Mouse (Mus musculus) right cerebral cortex, adult 18-20 months (tissue): ENCODE results near the gene E130116L18Rik.
"Not testable (repeated sequence)": the region's sequence is repeated elsewhere in the genome, so short reads cannot be mapped to it uniquely, and the experiment has no call there.

Experiments
- DNase-seq: peaks from one replicate; pipeline ENCODE4 v3.0.0; 2022; ENCODE audit warnings: mixed read lengths

Gene E130116L18Rik

GRCm38 (mm10) chr5:25222752-25223702 lies at the start of gene E130116L18Rik:
E130116L18Rik (minus strand) TSS chr5:25223153.
- DNase-seq, result peak; percentile 92

- DNase-seq, result no peak
Measured at GRCm38 (mm10) chr5:25268258-25268888, 45.4 kb upstream of the E130116L18Rik start.

DNA sequence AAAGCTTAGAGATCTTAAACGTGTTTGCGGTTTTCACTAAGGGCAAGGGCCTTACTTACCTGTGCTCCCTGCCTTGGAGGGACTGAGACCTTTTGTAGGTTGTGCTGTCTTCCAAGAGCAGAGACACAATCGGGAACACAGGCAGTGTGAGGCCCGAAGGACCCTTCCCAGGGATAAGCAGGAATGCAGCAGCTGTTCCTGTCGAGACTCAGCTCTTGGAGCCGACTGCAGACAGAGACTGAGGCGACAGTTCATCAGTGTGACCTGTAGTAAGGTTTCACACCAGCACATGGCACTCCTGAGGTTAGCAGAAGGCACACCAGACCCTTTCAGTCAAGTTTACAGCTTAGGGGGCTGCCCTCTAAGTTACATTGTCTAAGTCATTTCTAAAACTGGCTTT lies 39.3 kb upstream of the E130116L18Rik start:
- no peak for DNase-seq

- DNase-seq, result no peak
Measured at GRCm38 (mm10) chr5:25261452-25261851, 38.5 kb upstream of the E130116L18Rik start.

DNA sequence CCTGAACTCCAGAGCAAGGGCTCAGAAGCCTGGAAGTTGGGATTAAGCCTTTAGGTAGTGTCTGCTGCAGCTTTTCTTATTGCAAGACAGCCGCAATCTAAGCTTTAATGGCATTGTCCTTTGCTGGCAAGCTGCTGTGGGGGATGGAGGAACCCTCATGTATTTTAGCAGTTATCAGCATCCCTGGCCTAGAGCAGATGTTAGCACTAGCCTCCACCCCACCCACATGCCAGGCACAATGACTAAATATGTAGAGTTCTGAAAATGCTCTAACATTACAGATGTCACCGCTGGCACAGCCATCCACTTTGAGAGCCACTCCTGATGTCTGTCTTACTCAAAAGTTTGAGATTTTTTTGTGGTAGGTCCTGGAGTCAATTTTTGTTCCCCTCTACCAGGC lies 33.7 kb upstream of the E130116L18Rik start:
- peak; percentile 81 for DNase-seq

DNA sequence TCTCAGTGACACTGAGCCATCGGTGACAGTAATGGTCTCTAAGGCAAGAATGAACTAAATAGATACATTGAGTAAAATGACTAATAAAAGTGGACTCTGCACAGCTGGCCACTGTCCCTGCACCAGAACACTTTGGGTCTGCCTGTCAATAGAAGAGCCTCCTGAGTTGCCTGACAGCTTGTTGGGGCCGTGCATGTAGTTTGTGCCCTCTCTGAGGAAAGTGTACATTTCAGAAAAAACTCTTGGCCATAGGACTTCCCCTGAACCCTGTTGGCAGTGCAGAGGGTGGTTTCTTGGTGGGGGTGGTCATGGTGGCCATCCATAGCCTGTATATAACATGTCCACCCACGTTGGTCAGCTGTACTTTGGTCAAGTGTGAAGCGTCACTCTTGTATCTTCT lies 31.5 kb upstream of the E130116L18Rik start:
- no peak for DNase-seq

DNA sequence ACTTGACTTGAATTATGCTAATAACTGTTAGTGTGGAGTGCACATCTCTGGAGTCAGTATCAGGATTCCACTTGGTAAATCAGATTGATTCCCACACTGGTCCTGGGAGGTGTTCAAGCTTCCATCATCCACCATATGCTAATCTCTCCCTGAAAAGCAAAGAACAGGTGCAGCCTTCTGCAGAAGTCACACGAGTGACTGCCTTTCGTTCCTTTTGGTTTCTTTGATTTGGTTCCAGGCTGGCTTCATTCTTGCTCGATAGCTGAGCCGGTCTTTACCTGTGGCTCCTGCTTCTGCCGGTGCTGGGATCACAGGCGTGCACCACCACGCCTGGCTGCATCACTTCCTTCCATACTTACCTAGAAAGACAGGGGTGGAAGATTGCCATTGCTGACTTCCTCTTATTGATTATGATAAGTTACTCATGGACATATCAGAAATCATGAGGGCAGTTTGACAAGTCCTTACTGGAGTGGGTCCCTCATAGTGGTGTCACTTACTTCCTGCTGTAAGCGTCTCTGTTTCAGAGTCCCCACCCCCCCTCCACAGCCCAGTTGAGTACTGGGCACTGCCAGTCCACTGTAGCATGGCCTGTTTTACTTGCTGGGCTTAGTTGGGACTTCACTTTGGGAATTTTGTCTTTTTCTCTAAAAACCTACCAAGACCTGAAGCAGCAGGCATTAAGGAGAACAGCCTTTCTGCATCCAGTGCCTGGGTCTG lies 30.0 kb upstream of the E130116L18Rik start:
- DNase-seq, result no peak

DNA sequence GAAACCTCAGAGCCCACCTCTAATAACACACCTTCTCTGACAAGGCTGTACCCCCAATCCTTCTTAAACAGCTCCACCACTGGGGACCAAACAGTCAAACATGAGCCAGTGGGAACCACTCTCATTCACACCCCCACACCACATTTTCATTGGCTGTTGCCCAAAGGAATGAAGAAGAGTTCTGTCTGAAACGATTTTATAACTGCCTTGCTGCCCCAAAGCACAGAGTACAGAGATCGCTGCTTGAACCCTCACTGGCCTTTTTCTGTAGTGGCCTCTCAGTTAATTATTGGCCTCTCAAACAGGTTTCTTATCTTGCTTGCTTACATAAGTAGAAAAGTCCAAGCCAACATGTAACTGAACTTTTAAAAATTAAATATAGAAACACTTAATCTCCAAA lies 29.5 kb upstream of the E130116L18Rik start:
- no peak for DNase-seq

DNA sequence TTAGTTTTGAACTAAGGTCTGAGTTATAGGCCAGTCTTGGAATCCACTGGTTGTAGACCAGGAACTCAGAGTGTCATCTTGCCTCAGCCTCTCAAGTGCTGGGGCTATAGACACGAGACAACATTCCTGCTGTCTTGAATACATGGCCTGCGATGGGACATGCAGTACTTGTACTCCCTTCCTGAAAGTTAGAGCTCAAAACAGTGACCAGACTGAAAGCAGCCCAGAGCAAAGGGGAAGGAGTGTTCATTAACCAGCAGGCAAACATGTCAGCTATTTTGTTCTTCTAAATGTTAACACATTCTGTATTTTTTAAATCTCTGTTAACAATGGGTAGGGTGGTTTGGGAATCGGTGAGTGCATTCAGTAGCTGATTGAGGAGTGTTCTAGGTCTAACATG lies 24.1 kb upstream of the E130116L18Rik start:
- DNase-seq, result no peak

DNA sequence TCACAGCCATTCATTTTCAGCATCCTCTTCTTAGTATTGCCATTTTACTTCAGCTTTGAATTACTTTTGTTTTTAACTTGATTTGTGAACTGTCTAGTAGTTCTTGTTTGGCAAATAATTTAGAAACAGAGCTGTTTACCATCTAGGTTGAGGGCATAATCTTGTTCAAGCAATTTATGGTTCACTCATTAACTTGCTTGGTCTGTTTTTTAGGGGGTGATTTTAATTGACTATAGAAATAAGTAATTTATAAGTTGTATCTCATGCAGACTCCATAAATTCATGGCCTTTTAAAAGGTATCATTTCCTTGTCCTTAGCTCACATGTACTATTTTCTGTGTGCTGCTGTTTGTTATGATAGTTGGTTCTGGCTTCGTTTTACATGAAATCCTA lies 23.5 kb upstream of the E130116L18Rik start:
- DNase-seq, result no peak

DNA sequence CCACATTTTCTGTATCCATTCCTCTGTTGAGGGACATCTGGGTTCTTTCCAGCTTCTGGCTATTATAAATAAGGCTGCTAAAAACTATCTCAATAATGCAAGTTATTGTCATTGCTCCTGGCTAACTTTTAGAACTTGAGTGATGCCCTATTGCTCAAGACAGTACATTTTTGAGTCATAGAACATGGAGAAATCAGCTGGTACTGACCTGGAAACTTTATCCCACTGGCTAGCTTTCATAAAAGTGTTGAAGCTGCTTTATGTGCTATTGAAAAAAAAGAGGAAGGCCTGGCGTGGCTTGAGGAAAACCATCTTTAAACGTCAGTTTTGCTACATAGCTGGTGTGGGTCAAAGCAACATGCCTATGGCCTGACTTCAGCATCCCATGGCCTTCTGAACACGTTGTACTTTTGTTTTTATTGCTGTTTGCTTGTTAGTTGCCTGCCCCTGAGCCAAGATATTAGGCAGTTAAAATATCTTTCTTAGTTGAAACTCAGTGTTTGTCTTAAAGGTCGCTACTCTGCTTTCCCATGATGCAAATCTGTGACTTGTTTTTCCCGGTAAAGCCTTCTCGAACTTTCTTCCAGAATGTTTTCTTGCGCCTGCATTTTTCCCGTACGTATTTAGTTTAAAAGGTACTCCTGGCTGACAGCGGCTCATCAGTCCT lies 23.0 kb upstream of the E130116L18Rik start:
- DNase-seq, result no peak

DNA sequence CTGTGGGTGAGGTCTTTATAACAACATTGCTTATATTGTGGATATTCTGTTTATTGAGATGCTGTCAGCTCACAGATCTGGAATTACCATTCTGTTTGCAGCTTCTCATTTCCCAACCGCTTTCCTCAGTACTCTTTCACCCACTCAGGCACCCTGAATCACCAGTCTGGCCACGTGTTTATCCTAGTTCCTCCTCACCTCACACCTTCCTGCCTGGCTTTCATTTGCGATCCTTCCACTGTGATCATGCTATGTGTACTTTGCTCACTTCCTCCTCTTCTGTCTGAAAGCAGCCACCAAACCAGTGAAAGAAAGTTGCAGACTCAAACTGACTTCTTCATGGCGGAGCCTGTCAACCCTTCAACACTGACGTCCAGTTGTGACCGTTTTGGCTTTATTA lies 20.1 kb upstream of the E130116L18Rik start:
- DNase-seq, result peak; percentile 19

- not testable (repeated sequence) for DNase-seq
Measured at GRCm38 (mm10) chr5:25224377-25224776, 1.4 kb upstream of the E130116L18Rik start.

- no peak for DNase-seq
Measured at GRCm38 (mm10) chr5:25221604-25222003, 1.3 kb downstream of the E130116L18Rik start, which contains the start of gene Galnt11. Galnt11 (plus strand) TSS chr5:25221904.

DNA sequence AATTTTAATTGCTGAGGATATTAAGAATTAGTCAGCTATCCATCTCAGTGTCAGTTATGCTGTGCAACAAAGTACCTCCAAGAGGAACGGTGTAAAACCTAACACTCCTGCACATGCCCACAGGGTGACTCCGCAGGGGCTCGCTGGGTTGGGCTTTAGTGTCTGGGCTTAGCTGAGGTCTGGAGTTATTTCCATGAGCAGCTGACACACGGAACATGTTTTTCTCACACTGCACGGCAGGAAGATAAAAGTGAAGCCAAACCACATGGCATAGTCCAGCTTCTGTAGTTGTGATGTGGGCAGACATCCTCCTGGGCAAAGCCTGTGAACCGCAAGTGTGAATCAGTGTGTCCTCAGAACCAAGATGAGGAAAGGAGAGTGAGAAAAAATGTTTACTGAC lies 7.9 kb downstream of the E130116L18Rik start:
- DNase-seq, result peak; percentile 25

DNA sequence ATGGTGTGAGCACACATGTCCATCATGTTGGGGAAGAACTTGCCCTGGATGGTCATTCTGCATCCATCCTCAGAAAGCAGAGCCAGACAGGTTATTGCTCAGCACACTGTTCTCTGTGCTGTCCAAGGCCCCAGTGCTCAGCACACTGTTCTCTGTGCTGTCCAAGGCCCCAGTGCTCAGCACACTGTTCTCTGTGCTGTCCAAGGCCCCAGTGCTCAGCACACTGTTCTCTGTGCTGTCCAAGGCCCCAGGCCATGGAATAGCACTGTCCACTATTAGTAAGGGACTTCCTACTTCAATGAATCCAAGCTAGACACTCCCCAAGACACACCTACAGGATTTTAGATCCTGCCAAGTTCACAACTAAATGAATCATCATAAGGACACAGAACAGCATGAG lies 9.7 kb downstream of the E130116L18Rik start:
- DNase-seq, result not testable (repeated sequence)

GRCm38 (mm10) chr5:25211872-25212271 lies 11.1 kb downstream of the E130116L18Rik start:
- DNase-seq, result peak; percentile 40

- DNase-seq, result no peak
Measured at GRCm38 (mm10) chr5:25190521-25190920, 32.4 kb downstream of the E130116L18Rik start.

DNA sequence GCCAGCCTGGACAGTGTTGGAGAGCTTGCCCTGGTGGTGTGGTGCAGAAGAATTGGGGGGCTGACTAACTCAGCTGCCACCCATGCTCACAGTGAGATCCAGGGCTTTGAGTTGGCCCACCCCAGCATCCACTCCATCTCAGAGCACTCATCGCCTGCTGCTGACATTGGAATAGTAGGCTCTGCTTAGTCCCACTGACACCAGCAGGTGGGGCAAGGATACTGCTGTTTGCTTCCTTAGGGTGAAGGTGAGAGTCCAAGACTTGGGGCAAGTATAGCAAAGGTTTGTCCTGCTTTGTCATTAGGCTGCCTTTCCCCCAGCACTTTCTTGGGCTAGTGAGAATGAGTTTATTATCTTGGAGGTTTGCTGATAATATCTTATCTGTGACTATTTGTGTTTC lies 34.2 kb downstream of the E130116L18Rik start:
- no peak for DNase-seq

DNA sequence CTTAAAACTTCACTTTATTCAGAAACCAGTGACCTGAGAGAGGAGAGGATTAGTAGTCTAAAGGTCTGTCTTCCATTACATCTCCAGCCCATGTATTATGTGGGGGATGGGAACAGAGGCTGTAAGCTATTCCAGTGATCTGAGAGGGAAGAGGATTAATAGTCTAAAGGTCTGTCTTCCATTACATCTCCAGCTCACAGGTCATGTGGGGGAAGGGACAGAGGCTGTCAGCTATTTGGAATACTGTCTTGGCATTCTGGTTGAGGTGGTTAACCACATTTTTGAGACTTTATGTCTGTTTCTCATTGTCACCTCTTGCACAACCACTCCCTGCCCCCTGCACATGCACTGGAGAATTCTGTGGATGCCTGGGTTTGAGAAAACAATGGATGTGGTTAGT lies 35.2 kb downstream of the E130116L18Rik start:
- DNase-seq, result no peak

DNA sequence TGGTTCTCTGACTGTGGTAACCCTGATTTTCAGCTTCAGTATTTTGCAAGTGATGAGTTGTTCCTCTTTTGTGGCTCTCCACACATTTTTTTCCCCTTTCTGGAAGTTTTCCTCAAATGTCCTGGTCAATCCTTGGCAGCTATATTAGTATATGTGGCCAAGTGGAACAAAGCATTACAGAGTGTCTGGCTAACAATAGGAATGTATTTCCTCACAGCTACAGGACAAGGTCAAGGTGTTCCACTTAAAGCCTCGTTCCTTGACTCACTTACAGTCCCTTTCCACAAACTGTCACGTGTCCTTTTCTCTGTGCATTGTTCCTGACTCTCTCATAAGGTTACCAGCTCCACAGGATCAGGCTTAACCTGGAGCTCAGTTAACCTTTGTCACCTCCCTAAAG lies 38.4 kb downstream of the E130116L18Rik start:
- DNase-seq, result no peak

GRCm38 (mm10) chr5:25183595-25183994 lies 39.4 kb downstream of the E130116L18Rik start:
- no peak for DNase-seq
